Mouse (Mus musculus): ENCODE results near the gene Mrps33. TPM values are rescaled to one million over a fixed set of nuclear protein-coding genes. Genes with fewer than 3 reads are reported as not detected.

Mrps33 gene
- total RNA-seq, 2 experiments from 2014 or later: 92.0 to 104 TPM

- DNase-seq (ENCODE audit: low spot score in 2 of 2): no peak
Measured at GRCm38 (mm10) chr6:39780857-39781666, 29.7 kb downstream of the Mrps33 start.

DNA sequence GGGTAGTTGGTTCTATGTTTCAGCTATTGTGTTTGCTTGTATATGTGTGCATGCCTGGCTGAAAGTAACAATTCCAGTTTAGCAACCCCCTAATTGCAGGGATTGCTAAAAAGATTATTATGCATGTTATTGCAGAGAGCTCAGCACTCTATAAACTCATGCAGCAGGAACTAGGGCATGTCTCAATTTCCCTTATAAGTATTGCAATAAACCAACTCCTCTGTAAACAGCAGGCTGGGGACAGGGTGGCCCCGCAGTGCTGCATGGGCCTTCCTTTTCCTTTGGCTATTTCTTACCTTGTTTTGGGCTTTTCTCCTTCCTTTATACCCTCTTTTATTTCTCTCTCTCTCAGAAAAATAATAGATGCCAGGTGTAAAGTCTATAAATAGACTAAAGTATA lies 32.3 kb downstream of the Mrps33 start:
- DNase-seq (ENCODE audit: low spot score in 2 of 2): no peak

GRCm38 (mm10) chr6:39776275-39776674 lies 34.5 kb downstream of the Mrps33 start:
- DNase-seq (ENCODE audit: low spot score in 2 of 2): no peak

- no peak for DNase-seq (ENCODE audit: low spot score in 2 of 2)
Measured at GRCm38 (mm10) chr6:39775029-39775428, 35.8 kb downstream of the Mrps33 start.

GRCm38 (mm10) chr6:39757229-39757628 lies 53.6 kb downstream of the Mrps33 start:
- no peak for DNase-seq (ENCODE audit: low spot score in 2 of 2)

Other genes starting within 250 kb of the Mrps33 start
- gene Adck2, start 237.1 kb downstream of the Mrps33 start, total RNA-seq (2021): 10 to 100 TPM; 30.7 to 35.1 TPM
- 1 to 10 TPM in 1 of 2 experiments, not detected in 1; 1.1 TPM for gene Gm42420, start 225.2 kb downstream of the Mrps33 start, total RNA-seq (2021)
- 100 to 1,000 TPM; 173 to 197 TPM for gene Ndufb2, start 218.4 kb downstream of the Mrps33 start, total RNA-seq (2021)
- gene Braf, start 85.5 kb downstream of the Mrps33 start, total RNA-seq (2021): 100 to 1,000 TPM; 113 to 115 TPM
- 100 to 1,000 TPM; 193 to 222 TPM for gene Tmem178b, start 62.3 kb upstream of the Mrps33 start, total RNA-seq (2021)